Mouse (Mus musculus) thymus, adult 2 months (tissue): ENCODE results near the gene Sstr4. TPM values are rescaled to one million over a fixed set of nuclear protein-coding genes. Genes with fewer than 3 reads are reported as not detected.

ENCODE experiments used
- DNase-seq: peaks from one replicate; pipeline ENCODE4 v3.0.0; 2021
- H3K27ac ChIP-seq: fragments of 200-500 bp; 2 replicates; pipeline ENCODE4 v1.5.1; 2012; ENCODE audit warnings: low read length, control low read depth; ENCODE audit not compliant: control insufficient read depth, insufficient read depth
- H3K27me3 ChIP-seq: fragments of 200-500 bp; 2 replicates; pipeline ENCODE4 v1.6.1; 2012; ENCODE audit warnings: mild to moderate bottlenecking, low read length, moderate library complexity, mixed read lengths; ENCODE audit not compliant: control insufficient read depth, insufficient read depth
- H3K36me3 ChIP-seq: fragments of 200-500 bp; 2 replicates; pipeline ENCODE4 v1.6.1; 2012; ENCODE audit warnings: mild to moderate bottlenecking, low read length, moderate library complexity; ENCODE audit not compliant: control insufficient read depth, insufficient read depth
- H3K4me1 ChIP-seq: fragments of 200-500 bp; replicated peaks from 2 replicates; pipeline ENCODE4 v1.6.1; 2012; ENCODE audit warnings: low read length; ENCODE audit not compliant: control insufficient read depth, insufficient read depth
- H3K4me3 ChIP-seq: fragments of 200-500 bp; 2 replicates; pipeline ENCODE4 v1.5.1; 2012; ENCODE audit warnings: mild to moderate bottlenecking, low read length, control low read depth, moderate library complexity; ENCODE audit not compliant: control insufficient read depth, insufficient read depth
- CTCF ChIP-seq: fragments of 200-500 bp; IDR thresholded peaks from 2 replicates; pipeline ENCODE4 v1.5.1; 2012; ENCODE audit warnings: mild to moderate bottlenecking, control low read depth, low read length, moderate library complexity, borderline replicate concordance; ENCODE audit not compliant: control insufficient read depth, poor library complexity, insufficient read depth; ENCODE audit errors: extremely low read depth
- POLR2A ChIP-seq: fragments of 200-500 bp; IDR thresholded peaks from 2 replicates; pipeline ENCODE4 v1.6.1; 2012; ENCODE audit warnings: mild to moderate bottlenecking, low read length, control low read depth, moderate library complexity; ENCODE audit not compliant: control insufficient read depth, poor library complexity, insufficient read depth; ENCODE audit errors: extremely low read depth
- WGBS: fragments of 180-500 bp; shearing (Covaris S2); methylation state at CpG from one replicate; pipeline ENCODE4 v1.1.7; 2018; 5-methylcytosine and 5-hydroxymethylcytosine counted together
- polyA plus RNA-seq: library from polyadenylated mRNA; depleted of rRNA; stranded (reverse); fragments of >200 nt; gene quantifications from 2 replicates; pipeline ENCODE4 v1.2.3, GENCODE M21; 2012; rRNA removed

Sstr4 gene
- 0.26 and 0.34 TPM in 2 replicates for polyA plus RNA-seq

- Histone ChIP-seq H3K36me3 (no peaks in the 10 kb centered on the region), H3K27me3 (no peaks in the 10 kb centered on the region; the same call in 1 of the 2 replicates), H3K4me1 (peaks cover 3% of the 10 kb centered on the region), H3K27ac (no peak within 1 kb of the TSS), H3K4me3 (no peak within 1 kb of the TSS)
- TF ChIP-seq POLR2A (no peak), CTCF (no peak)
- peak; percentile 10 for DNase-seq
- 10% methylated on average over 83 of the region's 83 CpGs for WGBS
Measured at GRCm38 (mm10) chr2:148395131-148396051, at the start of gene Sstr4. Gene Sstr4 (plus strand): TSS chr2:148395344.

DNA sequence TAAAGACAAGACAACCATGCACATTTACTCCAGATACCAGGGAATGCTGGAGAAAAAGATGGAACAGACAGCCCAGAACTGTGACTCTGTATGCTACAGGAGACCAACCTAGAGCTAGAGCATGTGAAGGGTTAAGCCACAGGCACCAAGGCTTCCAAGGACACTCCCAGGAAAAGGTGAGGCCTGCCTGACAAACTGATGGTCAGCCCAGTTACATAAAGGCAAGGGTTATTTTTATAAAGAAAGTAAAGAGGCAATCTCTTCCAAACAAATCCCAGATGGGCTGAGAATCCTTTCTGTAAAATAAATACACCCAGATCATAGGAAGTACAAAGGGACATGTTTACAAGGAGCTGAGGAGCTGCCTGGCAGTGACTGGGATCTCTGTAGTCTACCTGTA, 49.8 kb upstream of the Sstr4 start:
- DNase-seq: no peak
- no peaks in the 10 kb centered on the region for H3K4me1 ChIP-seq
- TF ChIP-seq POLR2A (no peak), CTCF (no peak)
- no peaks in the 10 kb centered on the region for H3K27me3 ChIP-seq
- no peaks in the 10 kb centered on the region for H3K36me3 ChIP-seq
- no peak overlapping the region for H3K4me3 ChIP-seq
- H3K27ac ChIP-seq: no peak overlapping the region

DNA sequence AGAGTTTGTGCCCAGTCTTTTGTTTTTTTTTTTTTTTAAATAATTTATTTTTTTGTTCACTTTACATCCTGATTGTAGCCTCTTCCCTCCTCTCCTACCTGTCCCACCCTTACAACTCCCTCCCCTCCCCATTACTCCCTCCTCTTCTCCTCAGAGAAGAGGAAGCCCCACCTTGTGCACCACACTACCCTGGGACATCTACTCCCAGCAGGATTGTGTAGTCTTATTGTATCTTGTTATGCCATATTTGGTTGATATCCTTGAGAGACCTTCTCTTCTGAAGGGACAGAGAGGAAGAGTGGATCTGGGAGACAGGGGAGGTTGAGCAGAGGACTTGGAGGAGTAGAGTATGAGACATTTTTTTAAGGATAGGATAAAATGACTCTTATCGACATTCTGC, 48.2 kb upstream of the Sstr4 start:
- Histone ChIP-seq H3K27me3 (no peaks in the 10 kb centered on the region), H3K36me3 (no peaks in the 10 kb centered on the region), H3K27ac (no peak overlapping the region), H3K4me3 (no peak overlapping the region), H3K4me1 (no peaks in the 10 kb centered on the region)
- 100% methylated on average over 1 of the region's 1 CpGs for WGBS
- no peak for DNase-seq
- no peak for TF ChIP-seq POLR2A
- no peak for TF ChIP-seq CTCF

GRCm38 (mm10) chr2:148349509-148350307, 45.4 kb upstream of the Sstr4 start:
- TF ChIP-seq CTCF: no peak
- Histone ChIP-seq H3K27ac (no peak overlapping the region), H3K36me3 (no peaks in the 10 kb centered on the region), H3K4me1 (no peaks in the 10 kb centered on the region), H3K27me3 (no peaks in the 10 kb centered on the region), H3K4me3 (no peak overlapping the region)
- 89% methylated on average over 4 of the region's 4 CpGs for WGBS
- no peak for DNase-seq

DNA sequence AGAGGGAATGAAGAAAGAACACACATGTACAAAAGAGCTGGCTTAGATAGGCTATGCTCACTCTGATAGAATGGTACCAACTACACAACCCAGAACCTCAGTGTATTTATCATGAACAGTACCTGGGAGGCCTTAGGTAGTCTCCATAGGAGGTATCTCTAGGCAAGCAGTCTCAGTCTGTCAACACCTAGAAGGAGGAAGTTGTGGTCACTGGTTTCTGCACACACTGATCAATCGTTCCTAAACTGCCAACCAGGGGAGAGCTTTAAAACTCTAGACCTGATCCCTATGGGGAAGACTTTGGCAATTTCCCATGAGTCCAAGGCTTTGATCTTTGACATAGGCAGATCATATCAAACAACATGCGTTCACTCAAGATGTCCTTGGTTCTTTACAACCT, 44.7 kb upstream of the Sstr4 start:
- Histone ChIP-seq H3K4me3 (no peak overlapping the region), H3K27ac (no peak overlapping the region), H3K4me1 (no peaks in the 10 kb centered on the region), H3K36me3 (no peaks in the 10 kb centered on the region), H3K27me3 (no peaks in the 10 kb centered on the region)
- WGBS: 4% methylated on average over 2 of the region's 2 CpGs
- TF ChIP-seq POLR2A (no peak), CTCF (no peak)
- DNase-seq: no peak

DNA sequence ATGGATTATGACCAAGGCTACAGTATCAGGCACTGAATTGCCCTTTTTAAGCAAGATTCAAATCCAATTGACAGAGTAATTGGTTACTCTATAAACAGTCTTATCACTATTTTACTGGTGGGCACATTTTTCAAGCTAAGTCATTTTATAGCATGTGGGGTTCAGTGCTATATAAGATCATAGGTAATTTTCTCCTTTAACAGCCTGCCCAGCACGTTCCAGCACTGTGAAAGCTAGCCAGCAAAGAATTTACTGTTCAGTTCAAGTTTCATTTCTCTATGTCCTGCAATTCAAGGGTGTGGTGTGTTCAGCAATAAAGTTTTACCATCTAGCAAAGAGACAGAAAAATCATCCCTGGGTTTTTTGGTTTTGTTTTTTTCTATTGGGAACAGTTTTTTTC, 42.5 kb upstream of the Sstr4 start:
- TF ChIP-seq CTCF: no peak
- no peak for TF ChIP-seq POLR2A
- Histone ChIP-seq H3K36me3 (no peaks in the 10 kb centered on the region), H3K27me3 (no peaks in the 10 kb centered on the region), H3K4me3 (no peak overlapping the region), H3K27ac (no peak overlapping the region), H3K4me1 (no peaks in the 10 kb centered on the region)
- WGBS: 84% methylated on average over 1 of the region's 1 CpGs
- DNase-seq: no peak
